Mouse (Mus musculus): ENCODE measurements around the gene Eva1c.

- TF ChIP-seq POLR2A (IDR thresholded peaks at IDR 0.05; ENCODE audit: borderline replicate concordance, control insufficient read depth, low read depth, low read length), result no peak
- no peak for TF ChIP-seq CTCF (IDR thresholded peaks at IDR 0.05; ENCODE audit: control insufficient read depth, insufficient read depth, low read length)
Measured at GRCm38 (mm10) chr16:90916040-90916481, 89.5 kb downstream of the Eva1c start.
